Mouse (Mus musculus): ENCODE data around the gene Limd2. TPM values are rescaled to one million over a fixed set of nuclear protein-coding genes. Genes with fewer than 3 reads are reported as not detected.
"Not testable (repeated sequence)": the region's sequence is repeated elsewhere in the genome, so short reads cannot be mapped to it uniquely, and the experiment has no call there.

Limd2 gene
- polyA plus RNA-seq, 1 experiment from 2014 or later = 211 TPM

- peaks cover 33% of the 10 kb centered on the region for H3K4me1 ChIP-seq (replicated peaks)
- no peak overlapping the region for H3K4me3 ChIP-seq (replicated peaks)
- H3K9me3 ChIP-seq = no peaks in the 10 kb centered on the region
- 0 out of 2 replicates have a peak overlapping the region, but pooled peaks have one; percentile 36 for H3K27ac ChIP-seq
- no peaks in the 10 kb centered on the region for H3K27me3 ChIP-seq
- H3K36me3 ChIP-seq = peaks cover 81% of the 10 kb centered on the region
- ATAC-seq = no peak
- H3K4me2 ChIP-seq (replicated peaks) = no peak overlapping the region
- WGBS = 75% methylated on average over 5 of the region's 5 CpGs
- H3K9ac ChIP-seq (replicated peaks) = no peak overlapping the region
Observed at GRCm38 (mm10) chr11:106154091-106154490, 6.6 kb downstream of the Limd2 start.

DNA sequence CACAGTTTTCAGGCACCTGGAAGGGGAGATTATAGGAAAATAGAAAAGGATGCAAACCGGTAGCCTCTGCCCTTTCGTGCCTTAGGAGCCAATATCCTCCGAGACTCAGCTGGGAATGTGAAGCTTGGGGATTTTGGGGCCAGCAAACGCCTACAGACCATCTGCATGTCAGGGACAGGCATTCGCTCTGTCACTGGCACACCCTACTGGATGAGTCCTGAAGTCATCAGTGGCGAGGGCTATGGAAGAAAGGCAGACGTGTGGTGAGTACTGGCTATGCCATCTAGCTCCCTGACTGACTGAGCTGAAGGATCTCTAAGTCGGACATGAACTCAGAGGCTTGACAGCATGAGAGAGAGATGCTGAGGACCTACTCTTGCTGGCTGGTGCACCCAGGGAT, 8.5 kb downstream of the Limd2 start:
- 78% methylated on average over 8 of the region's 8 CpGs for WGBS
- Histone ChIP-seq H3K9ac (replicated peaks) (no peak overlapping the region), H3K9me3 (no peaks in the 10 kb centered on the region), H3K36me3 (peaks cover 86% of the 10 kb centered on the region), H3K27me3 (no peaks in the 10 kb centered on the region), H3K4me2 (replicated peaks) (no peak overlapping the region), H3K27ac (no peak overlapping the region), H3K4me3 (replicated peaks) (no peak overlapping the region), H3K4me1 (replicated peaks) (peaks cover 13% of the 10 kb centered on the region)
- no peak; the same call in 1 of the 2 replicates for ATAC-seq

DNA sequence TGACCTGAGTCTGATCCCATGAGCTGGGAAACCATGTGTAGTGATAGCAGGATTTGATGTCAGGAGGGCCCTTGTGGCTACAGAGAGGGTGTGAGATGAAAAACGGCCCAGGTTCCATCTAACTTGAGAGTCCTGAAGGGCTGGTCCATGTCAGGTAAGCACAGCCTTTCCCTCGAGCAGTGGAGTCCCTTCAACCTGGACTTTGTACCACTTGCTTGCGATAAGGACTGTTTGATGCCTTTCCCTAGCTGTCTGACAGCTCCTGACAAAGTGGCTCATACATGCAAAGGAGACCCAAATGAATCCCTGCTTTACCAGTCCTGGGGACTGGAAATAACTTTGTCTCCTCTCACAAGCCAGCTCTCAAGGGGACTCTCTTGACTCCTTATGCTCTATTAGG, 9.4 kb downstream of the Limd2 start:
- H3K27ac ChIP-seq = no peak overlapping the region
- H3K36me3 ChIP-seq = peaks cover 82% of the 10 kb centered on the region

DNA sequence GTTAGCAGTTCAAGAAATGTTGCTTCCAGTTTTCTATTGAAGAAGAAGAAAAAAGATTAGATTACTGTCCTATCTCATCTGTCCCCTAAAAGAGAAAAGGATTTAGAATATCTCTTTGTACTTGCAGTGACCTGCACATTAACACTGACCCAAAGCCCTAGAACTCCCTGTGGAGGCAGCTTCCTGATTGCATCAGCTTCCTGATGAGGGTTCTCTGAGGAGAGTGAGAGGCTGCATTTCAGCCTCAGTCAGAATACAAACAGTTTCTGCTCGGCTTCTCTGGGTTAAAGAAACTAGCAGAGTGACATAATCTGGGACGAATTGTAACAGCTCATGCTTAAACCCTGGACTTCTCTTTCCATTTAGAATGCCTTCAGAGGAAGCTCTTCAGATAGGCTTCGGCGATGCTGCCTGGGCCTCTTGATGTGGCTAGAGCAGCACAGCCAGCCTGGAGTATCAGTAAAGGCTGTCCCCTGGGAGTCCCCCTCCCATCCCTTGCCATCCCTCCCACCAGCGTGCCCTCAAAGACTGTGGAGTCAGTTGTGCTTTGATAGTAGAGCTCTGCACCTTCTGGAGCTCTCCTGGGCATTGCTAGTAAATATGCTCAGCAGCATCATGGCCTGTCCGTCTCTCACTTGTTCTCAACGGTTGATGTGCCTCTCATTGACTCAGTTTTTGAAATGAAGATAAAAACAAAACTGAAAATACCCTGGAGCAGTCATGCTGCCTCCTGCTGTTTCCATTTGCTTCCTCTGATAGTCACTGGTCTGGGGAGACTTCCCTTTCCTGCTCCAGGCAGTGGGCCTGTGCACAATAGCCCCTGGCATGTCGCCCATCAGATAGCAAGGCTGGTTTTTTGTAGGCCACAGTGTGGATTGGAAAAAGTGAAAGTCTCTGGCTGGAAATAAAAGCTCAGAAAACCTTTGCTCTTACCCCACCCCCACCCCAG, 25.8 kb downstream of the Limd2 start:
- Histone ChIP-seq H3K9ac (replicated peaks) (peak overlapping the region; percentile 52; the same call in 1 of the 2 replicates), H3K36me3 (peaks cover 29% of the 10 kb centered on the region), H3K4me3 (replicated peaks) (no peak overlapping the region), H3K9me3 (no peaks in the 10 kb centered on the region), H3K4me1 (replicated peaks) (peaks cover 12% of the 10 kb centered on the region), H3K27ac (peak overlapping the region; percentile 84), H3K27me3 (no peaks in the 10 kb centered on the region), H3K4me2 (replicated peaks) (no peak overlapping the region)
- 40% methylated on average over 8 of the region's 8 CpGs for WGBS
- ATAC-seq = peak; percentile 58; the same call in 1 of the 2 replicates

More for the DNA sequence above, 9.4 kb downstream of the Limd2 start:
- H3K4me2 ChIP-seq (replicated peaks) = no peak overlapping the region
- no peak overlapping the region for H3K9ac ChIP-seq (replicated peaks)
- WGBS = 95% methylated on average over 3 of the region's 3 CpGs
- H3K27me3 ChIP-seq = no peaks in the 10 kb centered on the region
- H3K4me1 ChIP-seq (replicated peaks) = peaks cover 4% of the 10 kb centered on the region; the same call in 1 of the 2 replicates
- ATAC-seq = no peak
- no peak overlapping the region for H3K4me3 ChIP-seq (replicated peaks)
- H3K9me3 ChIP-seq = no peaks in the 10 kb centered on the region

GRCm38 (mm10) chr11:106132516-106132915, 28.1 kb downstream of the Limd2 start:
- WGBS = 93% methylated on average over 5 of the region's 5 CpGs
- peaks cover 34% of the 10 kb centered on the region for H3K36me3 ChIP-seq
- no peak overlapping the region for H3K9ac ChIP-seq (replicated peaks)
- no peak overlapping the region for H3K4me3 ChIP-seq (replicated peaks)
- H3K4me2 ChIP-seq (replicated peaks) = no peak overlapping the region
- no peaks in the 10 kb centered on the region for H3K27me3 ChIP-seq
- ATAC-seq = no peak
- no peaks in the 10 kb centered on the region for H3K9me3 ChIP-seq
- H3K4me1 ChIP-seq (replicated peaks) = peaks cover 12% of the 10 kb centered on the region
- H3K27ac ChIP-seq = no peak overlapping the region

- no peak overlapping the region for H3K27ac ChIP-seq
- H3K27me3 ChIP-seq = no peaks in the 10 kb centered on the region
- H3K4me3 ChIP-seq (replicated peaks) = no peak overlapping the region
- no peaks in the 10 kb centered on the region for H3K9me3 ChIP-seq
- 88% methylated on average over 1 of the region's 1 CpGs for WGBS
- peaks cover 38% of the 10 kb centered on the region for H3K36me3 ChIP-seq
- H3K9ac ChIP-seq (replicated peaks) = no peak overlapping the region
- H3K4me2 ChIP-seq (replicated peaks) = no peak overlapping the region
- ATAC-seq = no peak
- H3K4me1 ChIP-seq (replicated peaks) = peaks cover 3% of the 10 kb centered on the region
Observed at GRCm38 (mm10) chr11:106129477-106129876, 31.2 kb downstream of the Limd2 start.

DNA sequence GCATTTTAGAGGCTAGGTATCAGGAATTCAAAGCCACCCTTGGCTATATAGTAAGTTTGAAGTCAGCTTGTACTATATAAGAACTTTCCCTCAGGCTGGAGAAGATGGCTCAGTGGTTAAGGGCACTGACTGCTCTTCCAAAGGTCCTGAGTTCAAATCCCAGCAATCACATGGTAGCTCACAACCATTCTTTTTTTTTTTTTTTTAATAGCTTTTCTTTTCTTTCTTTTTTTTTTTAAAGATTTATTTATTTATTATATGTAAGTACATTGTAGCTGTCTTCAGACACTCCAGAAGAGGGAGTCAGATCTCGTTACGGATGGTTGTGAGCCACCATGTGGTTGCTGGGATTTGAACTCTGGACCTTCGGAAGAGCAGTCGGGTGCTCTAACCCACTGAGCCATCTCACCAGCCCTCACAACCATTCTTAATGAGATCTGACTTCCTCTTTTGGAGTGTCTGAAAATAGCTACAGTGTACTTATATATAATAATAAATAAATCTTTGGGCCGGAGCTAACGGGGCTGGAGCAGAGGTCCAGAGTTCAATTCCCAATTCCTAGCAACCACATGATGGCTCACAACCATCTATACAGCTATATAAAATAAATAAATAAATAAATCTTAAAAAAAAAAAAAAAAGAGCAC, 33.8 kb downstream of the Limd2 start:
- not testable (repeated sequence) for ATAC-seq; H3K9me3 ChIP-seq; H3K27ac ChIP-seq; H3K9ac ChIP-seq (replicated peaks); H3K4me1 ChIP-seq (replicated peaks); H3K27me3 ChIP-seq; H3K4me2 ChIP-seq (replicated peaks); H3K4me3 ChIP-seq (replicated peaks)
- WGBS = 94% methylated on average over 4 of the region's 6 CpGs
- H3K36me3 ChIP-seq = peaks cover 58% of the 10 kb centered on the region

DNA sequence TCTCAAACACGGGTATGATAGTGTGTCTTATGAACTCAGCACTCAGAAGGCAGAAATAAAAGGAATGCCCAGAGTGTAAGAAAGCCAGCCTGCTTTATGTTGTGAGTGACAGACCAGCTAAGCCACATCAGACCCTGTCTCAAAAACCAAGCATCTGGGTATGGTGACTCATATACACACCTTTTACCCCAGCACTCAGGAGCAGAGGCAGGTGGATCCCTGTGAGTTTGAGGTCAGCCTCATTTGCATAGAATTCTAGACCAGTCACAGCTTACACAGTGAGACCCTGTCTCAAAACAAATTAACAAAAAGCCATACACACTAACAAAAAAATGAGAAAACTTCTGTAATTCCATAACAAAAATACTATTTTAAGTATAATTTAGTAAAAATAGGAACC, 34.8 kb downstream of the Limd2 start:
- Histone ChIP-seq H3K4me1 (replicated peaks) (no peaks in the 10 kb centered on the region), H3K36me3 (peaks cover 57% of the 10 kb centered on the region), H3K27ac (no peak overlapping the region), H3K4me3 (replicated peaks) (no peak overlapping the region), H3K27me3 (no peaks in the 10 kb centered on the region), H3K9me3 (no peaks in the 10 kb centered on the region), H3K4me2 (replicated peaks) (no peak overlapping the region), H3K9ac (replicated peaks) (no peak overlapping the region)
- WGBS = 83% methylated on average over 1 of the region's 1 CpGs
- ATAC-seq = no peak

DNA sequence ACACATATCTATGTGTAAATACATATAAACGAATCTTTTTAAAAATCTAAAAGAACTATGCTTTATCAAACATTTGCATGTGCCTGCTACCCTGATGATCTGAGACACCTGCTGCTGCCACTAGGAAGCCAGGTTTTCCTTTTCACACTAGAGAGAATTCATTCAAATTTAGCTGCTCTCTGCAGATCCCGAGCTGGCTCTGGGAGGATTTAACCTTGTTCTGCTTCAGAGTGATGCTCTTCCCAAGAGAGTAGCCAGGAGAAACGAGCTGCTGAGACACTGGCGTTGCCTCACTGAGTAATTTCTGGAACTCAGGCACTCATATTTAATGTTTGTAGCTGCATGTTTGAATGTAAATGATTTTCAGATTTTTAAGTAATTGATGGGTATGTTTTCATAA, 35.9 kb downstream of the Limd2 start:
- H3K27ac ChIP-seq = no peak overlapping the region
- no peaks in the 10 kb centered on the region for H3K4me1 ChIP-seq (replicated peaks)
- WGBS = 75% methylated on average over 4 of the region's 4 CpGs
- H3K36me3 ChIP-seq = peaks cover 50% of the 10 kb centered on the region
- no peak overlapping the region for H3K4me2 ChIP-seq (replicated peaks)
- H3K4me3 ChIP-seq (replicated peaks) = no peak overlapping the region
- H3K9ac ChIP-seq (replicated peaks) = no peak overlapping the region
- no peaks in the 10 kb centered on the region for H3K27me3 ChIP-seq
- no peak for ATAC-seq
- no peaks in the 10 kb centered on the region for H3K9me3 ChIP-seq

DNA sequence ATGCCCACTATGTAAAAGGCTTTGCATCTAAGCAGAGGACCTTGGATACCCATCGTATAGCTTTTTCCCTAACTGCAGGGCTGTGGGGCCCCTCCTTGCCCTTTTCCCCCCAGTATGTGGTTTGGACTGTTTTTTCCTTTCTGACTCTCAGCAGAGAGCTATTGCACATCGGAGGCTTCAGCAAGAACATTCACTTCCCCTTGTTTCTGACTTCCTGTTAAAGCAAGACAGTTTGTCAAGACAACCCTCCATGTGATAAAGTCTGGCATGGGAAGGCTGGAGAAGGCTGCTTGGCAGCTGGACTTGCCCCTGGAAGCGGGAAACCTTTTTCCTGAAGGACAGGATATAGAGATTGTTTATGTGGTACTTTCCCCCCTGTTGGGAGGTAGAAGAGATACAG, 37.9 kb downstream of the Limd2 start:
- no peaks in the 10 kb centered on the region for H3K27me3 ChIP-seq
- H3K4me1 ChIP-seq (replicated peaks) = no peaks in the 10 kb centered on the region
- H3K9ac ChIP-seq (replicated peaks) = no peak overlapping the region
- H3K9me3 ChIP-seq = no peaks in the 10 kb centered on the region
- peaks cover 55% of the 10 kb centered on the region for H3K36me3 ChIP-seq
- no peak overlapping the region for H3K4me2 ChIP-seq (replicated peaks)
- 94% methylated on average over 3 of the region's 3 CpGs for WGBS
- H3K4me3 ChIP-seq (replicated peaks) = no peak overlapping the region
- no peak for ATAC-seq
- no peak overlapping the region for H3K27ac ChIP-seq

GRCm38 (mm10) chr11:106122221-106122620, 38.4 kb downstream of the Limd2 start:
- Histone ChIP-seq H3K4me1 (replicated peaks) (no peaks in the 10 kb centered on the region), H3K27me3 (no peaks in the 10 kb centered on the region), H3K9ac (replicated peaks) (no peak overlapping the region), H3K36me3 (peaks cover 60% of the 10 kb centered on the region), H3K4me3 (replicated peaks) (no peak overlapping the region), H3K4me2 (replicated peaks) (no peak overlapping the region), H3K27ac (no peak overlapping the region), H3K9me3 (no peaks in the 10 kb centered on the region)
- WGBS = 99% methylated on average over 5 of the region's 5 CpGs
- no peak for ATAC-seq

DNA sequence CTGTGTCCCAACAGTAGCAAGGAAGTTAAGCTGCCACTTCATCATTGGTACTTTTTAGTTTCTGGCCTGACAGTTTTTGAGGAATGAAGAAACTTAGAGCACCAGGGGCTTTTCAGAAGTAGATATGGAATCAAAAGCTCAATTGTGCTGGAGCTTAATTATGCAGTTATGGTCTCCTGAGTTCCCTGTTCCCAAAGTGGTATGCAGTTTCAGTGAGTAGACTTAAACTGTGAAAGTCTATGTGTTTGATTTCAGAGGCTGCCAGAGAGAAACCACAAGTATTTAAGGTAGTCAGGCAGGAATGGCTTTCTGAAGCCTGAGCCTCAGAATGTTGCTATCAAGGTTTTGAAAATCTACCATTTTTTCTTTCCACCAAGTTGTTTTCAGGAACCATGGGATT, 49.0 kb downstream of the Limd2 start:
- H3K4me3 ChIP-seq (replicated peaks) = no peak overlapping the region
- no peak overlapping the region for H3K9ac ChIP-seq (replicated peaks)
- no peak overlapping the region for H3K4me2 ChIP-seq (replicated peaks)
- peaks cover 29% of the 10 kb centered on the region for H3K36me3 ChIP-seq
- no peaks in the 10 kb centered on the region for H3K9me3 ChIP-seq
- ATAC-seq = no peak
- H3K27me3 ChIP-seq = no peaks in the 10 kb centered on the region
- H3K4me1 ChIP-seq (replicated peaks) = no peaks in the 10 kb centered on the region
- no peak overlapping the region for H3K27ac ChIP-seq

Data from midbrain, embryonic 13.5 days (tissue).